Mouse (Mus musculus) forebrain, embryonic 11.5 days (tissue): ENCODE results near the gene Galnt10. TPM values are rescaled to one million over a fixed set of nuclear protein-coding genes. Genes with fewer than 3 reads are reported as not detected.

ENCODE experiments used
- ATAC-seq: fragments of 200-750 bp; cut with Nextera tagmentation; replicated peaks from 2 replicates; pipeline ENCODE4 v1.8.0; 2017; ENCODE audit warnings: moderate TSS enrichment; ENCODE audit not compliant: low FRiP score
- DNase-seq: peaks from one replicate; pipeline ENCODE4 v3.0.0-alpha.2; 2017; ENCODE audit warnings: low spot score
- H3K27ac ChIP-seq: fragments of 300-500 bp; sonication (generic); 2 replicates; pipeline ENCODE4 v1.5.1; 2014; ENCODE audit warnings: low read depth, low read length
- H3K27me3 ChIP-seq: fragments of 300-500 bp; sonication (generic); 2 replicates; pipeline ENCODE4 v1.6.1; 2014; ENCODE audit warnings: mild to moderate bottlenecking, low read length, mixed read lengths; ENCODE audit not compliant: control insufficient read depth, insufficient read depth
- H3K36me3 ChIP-seq: fragments of 300-500 bp; sonication (generic); 2 replicates; pipeline ENCODE4 v1.6.1; 2014; ENCODE audit warnings: mild to moderate bottlenecking, low read length, moderate library complexity, mixed read lengths; ENCODE audit not compliant: control insufficient read depth, insufficient read depth
- H3K4me1 ChIP-seq: fragments of 300-500 bp; sonication (generic); replicated peaks from 2 replicates; pipeline ENCODE4 v1.6.1; 2014; ENCODE audit warnings: low read length, mixed read lengths; ENCODE audit not compliant: control insufficient read depth, insufficient read depth
- H3K4me2 ChIP-seq: fragments of 300-500 bp; sonication (generic); 2 replicates; pipeline ENCODE4 v1.6.1; 2014; ENCODE audit warnings: low read depth, mild to moderate bottlenecking, low read length, moderate library complexity, mixed read lengths; ENCODE audit not compliant: severe bottlenecking
- H3K4me3 ChIP-seq: fragments of 300-500 bp; sonication (generic); 2 replicates; pipeline ENCODE4 v1.5.1; 2014; ENCODE audit warnings: low read depth, low read length
- H3K9ac ChIP-seq: fragments of 300-500 bp; sonication (generic); 2 replicates; pipeline ENCODE4 v1.6.1; 2014; ENCODE audit warnings: low read length
- H3K9me3 ChIP-seq: fragments of 300-500 bp; sonication (generic); 2 replicates; pipeline ENCODE4 v1.6.1; 2016; ENCODE audit warnings: low read length, mixed read lengths; ENCODE audit not compliant: control insufficient read depth
- WGBS: fragments of 180-500 bp; shearing (Covaris S2); extraction: QIAGEN DNeasy Blood & Tissue Kit; methylation state at CpG from one replicate; pipeline ENCODE4 v1.1.7; 2014; 5-methylcytosine and 5-hydroxymethylcytosine counted together
- polyA plus RNA-seq: library from polyadenylated mRNA; unstranded; fragments of >200 nt; fragmentation: Nextera tagmentation; extraction: Ambion mirVana; gene quantifications from 2 replicates; pipeline ENCODE4 v1.2.1, GENCODE M21; 2014

The Galnt10 gene
- polyA plus RNA-seq, 1 experiment from 2014 or later = 18.1 TPM

DNA sequence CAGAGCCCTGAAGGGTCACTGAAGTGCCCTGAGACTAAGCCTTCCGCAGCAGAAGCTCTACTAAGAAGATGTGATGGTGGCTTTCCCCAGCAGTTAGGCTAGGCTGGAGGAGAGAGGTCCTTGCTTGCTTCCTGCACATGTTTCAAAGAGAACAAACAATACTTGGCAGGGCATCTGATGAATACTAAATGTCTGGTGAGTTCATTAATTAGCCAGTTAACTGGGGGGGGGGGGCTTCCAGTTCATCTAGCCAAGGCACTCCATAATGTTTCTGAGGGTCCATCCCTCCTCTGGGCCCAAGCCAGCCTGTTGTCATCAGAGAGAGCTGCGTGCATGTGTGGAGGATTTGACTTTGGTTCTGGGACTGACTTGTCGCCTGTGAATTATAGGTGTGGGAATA is 39.6 kb upstream of the Galnt10 start:
- Histone ChIP-seq H3K4me3 (no peak overlapping the region), H3K27me3 (no peaks in the 10 kb centered on the region; the same call in 1 of the 2 replicates), H3K4me1 (peaks cover 4% of the 10 kb centered on the region; the same call in 1 of the 2 replicates), H3K36me3 (no peaks in the 10 kb centered on the region), H3K4me2 (no peak overlapping the region), H3K9ac (no peak overlapping the region), H3K9me3 (no peaks in the 10 kb centered on the region), H3K27ac (no peak overlapping the region)
- no peak for DNase-seq
- 86% methylated on average over 3 of the region's 3 CpGs for WGBS
- no peak for ATAC-seq

- Histone ChIP-seq H3K27ac (no peak overlapping the region), H3K4me2 (no peak overlapping the region), H3K4me3 (no peak overlapping the region), H3K36me3 (no peaks in the 10 kb centered on the region), H3K27me3 (no peaks in the 10 kb centered on the region), H3K4me1 (no peaks in the 10 kb centered on the region), H3K9ac (no peak overlapping the region), H3K9me3 (no peaks in the 10 kb centered on the region)
- 84% methylated on average over 9 of the region's 9 CpGs for WGBS
- ATAC-seq (no peak), DNase-seq (no peak)
These were observed 30.7 kb upstream of the Galnt10 start for GRCm38 (mm10) chr11:57614502-57614901.

DNA sequence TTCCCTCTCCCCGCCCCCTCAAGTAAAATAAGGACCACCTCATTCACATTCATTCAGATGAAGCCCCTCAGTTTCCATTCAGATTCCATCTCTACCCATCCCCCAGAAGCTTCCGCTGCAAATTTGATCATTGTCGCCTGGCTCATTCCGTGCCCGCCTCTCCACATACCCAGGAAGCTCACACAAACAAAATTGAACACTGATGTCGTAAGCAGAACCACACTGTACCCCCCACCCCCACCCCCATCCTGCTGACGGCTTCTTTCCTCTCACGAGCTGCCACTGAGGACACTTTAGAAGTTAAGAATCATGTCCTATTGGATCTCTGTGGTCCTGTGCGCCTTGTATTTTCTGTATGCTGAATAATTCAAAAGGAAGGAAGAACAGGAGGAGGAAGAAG is 30.0 kb upstream of the Galnt10 start:
- no peaks in the 10 kb centered on the region for H3K36me3 ChIP-seq
- no peak overlapping the region for H3K4me2 ChIP-seq
- no peaks in the 10 kb centered on the region for H3K9me3 ChIP-seq
- H3K27me3 ChIP-seq = no peaks in the 10 kb centered on the region
- no peak overlapping the region for H3K4me3 ChIP-seq
- no peak for DNase-seq
- H3K4me1 ChIP-seq = no peaks in the 10 kb centered on the region
- 76% methylated on average over 9 of the region's 9 CpGs for WGBS
- no peak overlapping the region for H3K27ac ChIP-seq
- H3K9ac ChIP-seq = no peak overlapping the region
- no peak for ATAC-seq

- 92% methylated on average over 13 of the region's 13 CpGs for WGBS
- no peaks in the 10 kb centered on the region for H3K36me3 ChIP-seq
- DNase-seq = no peak
- no peaks in the 10 kb centered on the region for H3K4me1 ChIP-seq
- no peak for ATAC-seq
- H3K4me2 ChIP-seq = no peak overlapping the region
- no peaks in the 10 kb centered on the region for H3K27me3 ChIP-seq
- no peak overlapping the region for H3K27ac ChIP-seq
- H3K9me3 ChIP-seq = no peaks in the 10 kb centered on the region
- no peak overlapping the region for H3K9ac ChIP-seq
- no peak overlapping the region for H3K4me3 ChIP-seq
These were observed 29.4 kb upstream of the Galnt10 start for GRCm38 (mm10) chr11:57615871-57616270.

DNA sequence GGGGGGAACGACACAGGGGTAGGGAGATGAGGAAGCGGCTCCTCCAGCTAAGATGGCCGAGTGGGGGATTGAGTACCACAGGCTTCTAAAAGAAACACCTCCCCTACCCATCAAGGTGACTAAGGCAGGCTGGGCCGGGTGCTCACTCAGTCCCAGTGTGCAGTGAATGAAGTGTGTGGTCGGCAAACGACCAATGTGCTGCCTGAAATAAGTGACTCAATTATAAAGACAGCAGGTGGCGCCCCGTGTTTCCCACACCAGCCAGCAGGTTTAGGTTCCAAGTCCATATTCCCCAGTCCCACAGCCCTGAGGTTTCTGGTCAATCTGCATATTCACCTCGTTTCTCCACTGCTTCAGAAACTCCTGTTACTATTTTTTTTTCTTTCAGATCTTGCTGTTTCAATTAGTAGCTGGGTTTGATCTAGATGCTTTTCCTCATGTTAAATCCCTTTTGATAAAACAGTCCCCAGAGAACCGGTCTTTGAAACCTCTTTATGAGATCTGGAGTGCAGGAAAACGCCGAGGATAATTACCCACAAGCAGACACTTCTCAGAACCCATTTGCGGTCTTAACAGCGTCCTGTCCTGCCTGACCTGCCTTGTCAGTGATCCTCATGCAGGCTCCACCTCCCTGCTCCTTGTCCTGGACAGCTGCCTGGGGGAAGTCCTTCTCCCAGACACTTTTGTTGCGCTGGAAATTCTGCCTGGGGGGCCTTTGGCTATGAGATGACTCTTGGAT is 27.5 kb upstream of the Galnt10 start:
- ATAC-seq (no peak), DNase-seq (peak; percentile 67)
- H3K9me3 ChIP-seq = no peaks in the 10 kb centered on the region
- H3K4me2 ChIP-seq = no peak overlapping the region
- no peak overlapping the region for H3K27ac ChIP-seq
- H3K9ac ChIP-seq = no peak overlapping the region
- 34% methylated on average over 15 of the region's 15 CpGs for WGBS
- H3K36me3 ChIP-seq = no peaks in the 10 kb centered on the region
- no peak overlapping the region for H3K4me3 ChIP-seq
- H3K27me3 ChIP-seq = no peaks in the 10 kb centered on the region
- H3K4me1 ChIP-seq = no peaks in the 10 kb centered on the region

GRCm38 (mm10) chr11:57621472-57621871 is 23.8 kb upstream of the Galnt10 start:
- ATAC-seq (no peak), DNase-seq (no peak)
- Histone ChIP-seq H3K27ac (no peak overlapping the region), H3K9me3 (no peaks in the 10 kb centered on the region), H3K4me2 (no peak overlapping the region), H3K9ac (no peak overlapping the region), H3K36me3 (no peaks in the 10 kb centered on the region), H3K4me1 (no peaks in the 10 kb centered on the region), H3K4me3 (no peak overlapping the region), H3K27me3 (no peaks in the 10 kb centered on the region)
- 90% methylated on average over 3 of the region's 3 CpGs for WGBS

DNA sequence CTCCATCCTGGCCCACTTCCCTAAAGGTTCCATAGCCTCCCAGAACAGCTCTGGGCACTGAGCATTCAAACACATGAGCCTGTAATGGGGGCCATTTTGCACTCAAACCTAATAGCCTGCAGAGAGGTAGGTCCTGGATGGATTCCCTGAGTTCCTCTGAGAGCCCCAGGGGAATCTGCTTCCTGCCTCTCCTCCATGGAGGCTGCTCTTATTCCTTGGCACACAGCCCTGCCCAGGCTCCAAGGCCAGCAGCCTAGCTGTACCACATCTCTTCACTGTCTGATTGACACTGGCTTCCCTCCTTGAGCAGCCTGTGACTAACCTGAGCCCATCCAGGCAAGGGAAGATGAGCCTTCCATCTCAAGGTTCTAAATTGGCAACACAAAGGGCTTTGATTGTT is 23.4 kb upstream of the Galnt10 start:
- no peaks in the 10 kb centered on the region for H3K36me3 ChIP-seq
- H3K27ac ChIP-seq = no peak overlapping the region
- no peak overlapping the region for H3K9ac ChIP-seq
- H3K4me3 ChIP-seq = no peak overlapping the region
- no peak overlapping the region for H3K4me2 ChIP-seq
- DNase-seq (no peak), ATAC-seq (no peak)
- H3K9me3 ChIP-seq = no peaks in the 10 kb centered on the region
- H3K4me1 ChIP-seq = no peaks in the 10 kb centered on the region
- no peaks in the 10 kb centered on the region for H3K27me3 ChIP-seq

- WGBS = 82% methylated on average over 5 of the region's 5 CpGs
- Histone ChIP-seq H3K4me2 (no peak overlapping the region), H3K9me3 (no peaks in the 10 kb centered on the region), H3K27me3 (no peaks in the 10 kb centered on the region), H3K27ac (no peak overlapping the region), H3K4me3 (no peak overlapping the region), H3K36me3 (no peaks in the 10 kb centered on the region), H3K9ac (no peak overlapping the region), H3K4me1 (no peaks in the 10 kb centered on the region)
- DNase-seq (no peak), ATAC-seq (no peak)
These were observed 20.8 kb upstream of the Galnt10 start for GRCm38 (mm10) chr11:57624490-57624893.

GRCm38 (mm10) chr11:57625465-57625864 is 19.8 kb upstream of the Galnt10 start:
- no peak overlapping the region for H3K9ac ChIP-seq
- H3K4me1 ChIP-seq = no peaks in the 10 kb centered on the region
- H3K27me3 ChIP-seq = no peaks in the 10 kb centered on the region
- H3K36me3 ChIP-seq = no peaks in the 10 kb centered on the region
- no peak overlapping the region for H3K4me2 ChIP-seq
- ATAC-seq (no peak), DNase-seq (no peak)
- H3K27ac ChIP-seq = no peak overlapping the region
- no peak overlapping the region for H3K4me3 ChIP-seq
- H3K9me3 ChIP-seq = no peaks in the 10 kb centered on the region
